Mouse (Mus musculus) bone marrow macrophage, adult 2 months (primary cell): ENCODE results near the gene Gm6657. TPM values are rescaled to one million over a fixed set of nuclear protein-coding genes. Genes with fewer than 3 reads are reported as not detected.

Source experiments
- H3K27ac ChIP-seq: 2 replicates; pipeline ENCODE4 v1.5.1; 2012; ENCODE audit warnings: low read depth, low read length; ENCODE audit not compliant: insufficient read depth
- H3K4me1 ChIP-seq: 2 replicates; pipeline ENCODE4 v1.6.1; 2012; ENCODE audit warnings: low read length; ENCODE audit not compliant: control insufficient read depth, insufficient read depth
- H3K4me3 ChIP-seq: 2 replicates; pipeline ENCODE4 v1.5.1; 2012; ENCODE audit warnings: mild to moderate bottlenecking, low read length, moderate library complexity; ENCODE audit not compliant: insufficient read depth
- CTCF ChIP-seq: IDR thresholded peaks from 2 replicates; pipeline ENCODE4 v1.5.1; 2012; ENCODE audit warnings: low read depth, mild to moderate bottlenecking, low read length, moderate library complexity
- POLR2A ChIP-seq: IDR thresholded peaks from 2 replicates; pipeline ENCODE4 v1.6.1; 2012; ENCODE audit warnings: mild to moderate bottlenecking, low read depth, low read length, borderline replicate concordance
- polyA plus RNA-seq: library from polyadenylated mRNA; stranded (reverse); fragments of >200 nt; gene quantifications from 2 replicates; pipeline ENCODE4 v1.2.4, GENCODE M21; 2012; ENCODE audit not compliant: missing spikeins, insufficient read depth, insufficient read length

Gene Gm6657
- polyA plus RNA-seq, result not detected in 2 replicates

GRCm38 (mm10) chr12:78193942-78194341, at the start of gene Gm6657:
Gene Gm6657 (plus strand): TSS chr12:78194242.
- Histone ChIP-seq H3K4me3 (no peak within 1 kb of the TSS), H3K4me1 (no peaks in the 10 kb centered on the region), H3K27ac (no peak within 1 kb of the TSS)
- TF ChIP-seq CTCF (no peak), POLR2A (no peak)

GRCm38 (mm10) chr12:78153308-78154002, 40.6 kb upstream of the Gm6657 start:
- TF ChIP-seq CTCF, result no peak
- no peak for TF ChIP-seq POLR2A
- H3K4me1 ChIP-seq, result no peaks in the 10 kb centered on the region
- no peak overlapping the region for H3K27ac ChIP-seq
- H3K4me3 ChIP-seq, result no peak overlapping the region

GRCm38 (mm10) chr12:78170178-78170577, 23.9 kb upstream of the Gm6657 start:
- Histone ChIP-seq H3K27ac (no peak overlapping the region), H3K4me1 (no peaks in the 10 kb centered on the region), H3K4me3 (no peak overlapping the region)
- no peak for TF ChIP-seq CTCF
- TF ChIP-seq POLR2A, result no peak

- Histone ChIP-seq H3K4me1 (0 out of 2 replicates have a peak, but pooled peaks cover 2% of the 10 kb centered on the region), H3K27ac (no peak overlapping the region), H3K4me3 (no peak overlapping the region)
- TF ChIP-seq CTCF, result no peak
- no peak for TF ChIP-seq POLR2A
Measured at GRCm38 (mm10) chr12:78173945-78174344, 20.1 kb upstream of the Gm6657 start.

- H3K27ac ChIP-seq, result no peak overlapping the region
- 0 out of 2 replicates have a peak, but pooled peaks cover 2% of the 10 kb centered on the region for H3K4me1 ChIP-seq
- TF ChIP-seq CTCF, result no peak
- H3K4me3 ChIP-seq, result no peak overlapping the region
Measured at GRCm38 (mm10) chr12:78174671-78175070, 19.4 kb upstream of the Gm6657 start.

- Histone ChIP-seq H3K4me3 (no peak overlapping the region), H3K4me1 (0 out of 2 replicates have a peak, but pooled peaks cover 2% of the 10 kb centered on the region), H3K27ac (no peak overlapping the region)
- no peak for TF ChIP-seq CTCF
- no peak for TF ChIP-seq POLR2A
Measured at GRCm38 (mm10) chr12:78181452-78181851, 12.6 kb upstream of the Gm6657 start.

GRCm38 (mm10) chr12:78195368-78195767, 1.3 kb downstream of the Gm6657 start:
- Histone ChIP-seq H3K4me1 (no peaks in the 10 kb centered on the region), H3K4me3 (no peak overlapping the region), H3K27ac (no peak overlapping the region)
- TF ChIP-seq POLR2A, result no peak

GRCm38 (mm10) chr12:78203646-78204045, 9.6 kb downstream of the Gm6657 start:
- peaks cover 4% of the 10 kb centered on the region for H3K4me1 ChIP-seq
- TF ChIP-seq POLR2A, result no peak
- TF ChIP-seq CTCF, result no peak
- no peak overlapping the region for H3K4me3 ChIP-seq
- no peak overlapping the region for H3K27ac ChIP-seq

- 0 out of 2 replicates have a peak overlapping the region, but pooled peaks have one; percentile 9 for H3K27ac ChIP-seq
- H3K4me1 ChIP-seq, result peaks cover 4% of the 10 kb centered on the region
- TF ChIP-seq POLR2A (no peak), CTCF (no peak)
- H3K4me3 ChIP-seq, result peak overlapping the region; percentile 43
Measured at GRCm38 (mm10) chr12:78205915-78206570, 12.0 kb downstream of the Gm6657 start.

- TF ChIP-seq POLR2A (no peak), CTCF (no peak)
- H3K27ac ChIP-seq, result 0 out of 2 replicates have a peak overlapping the region, but pooled peaks have one; percentile 9
- peak overlapping the region; percentile 43 for H3K4me3 ChIP-seq
- H3K4me1 ChIP-seq, result peaks cover 4% of the 10 kb centered on the region
Measured at GRCm38 (mm10) chr12:78206571-78206960, 12.5 kb downstream of the Gm6657 start.
